Mouse (Mus musculus) midbrain, embryonic 16.5 days (tissue): Measurements from ENCODE around the gene Rapgef5. TPM values are rescaled to one million over a fixed set of nuclear protein-coding genes. Genes with fewer than 3 reads are reported as not detected.
A peak's percentile ranks its signal among the peaks of the same experiment; 100 is the strongest.
"Not testable (repeated sequence)": the region's sequence is repeated elsewhere in the genome, so short reads cannot be mapped to it uniquely, and the experiment has no call there.

ENCODE experiments used
- ATAC-seq: fragments of 200-750 bp; cut with Nextera tagmentation; 2 replicates; pipeline ENCODE4 v1.8.0; 2017; ENCODE audit warnings: moderate TSS enrichment
- H3K27ac ChIP-seq: fragments of 300-500 bp; sonication (generic); 2 replicates; pipeline ENCODE4 v1.5.1; 2014; ENCODE audit warnings: mild to moderate bottlenecking, low read length, mixed read lengths
- H3K27me3 ChIP-seq: fragments of 300-500 bp; sonication (generic); 2 replicates; pipeline ENCODE4 v1.6.1; 2014; ENCODE audit warnings: low read depth, low read length, mixed read lengths; ENCODE audit not compliant: control insufficient read depth, insufficient read depth
- H3K36me3 ChIP-seq: fragments of 300-500 bp; sonication (generic); 2 replicates; pipeline ENCODE4 v1.6.1; 2014; ENCODE audit warnings: mild to moderate bottlenecking, low read length, moderate library complexity, mixed read lengths; ENCODE audit not compliant: control insufficient read depth, insufficient read depth
- H3K4me1 ChIP-seq: fragments of 300-500 bp; sonication (generic); 2 replicates; pipeline ENCODE4 v1.6.1; 2014; ENCODE audit warnings: mild to moderate bottlenecking, low read length, mixed read lengths; ENCODE audit not compliant: control insufficient read depth, insufficient read depth
- H3K4me2 ChIP-seq: fragments of 300-500 bp; sonication (generic); 2 replicates; pipeline ENCODE4 v1.6.1; 2014; ENCODE audit warnings: mild to moderate bottlenecking, low read length, mixed read lengths
- H3K4me3 ChIP-seq: fragments of 300-500 bp; sonication (generic); 2 replicates; pipeline ENCODE4 v1.5.1; 2014; ENCODE audit warnings: low read depth, mild to moderate bottlenecking, low read length, moderate library complexity, mixed read lengths
- H3K9ac ChIP-seq: fragments of 300-500 bp; sonication (generic); 2 replicates; pipeline ENCODE4 v1.6.1; 2014; ENCODE audit warnings: low read depth, low read length, mixed read lengths
- H3K9me3 ChIP-seq: fragments of 300-500 bp; sonication (generic); replicated peaks from 2 replicates; pipeline ENCODE4 v1.6.1; 2014; ENCODE audit warnings: mild to moderate bottlenecking, low read length, mixed read lengths; ENCODE audit not compliant: control insufficient read depth, poor library complexity, severe bottlenecking
- WGBS: fragments of 180-500 bp; shearing (Covaris S2); extraction: QIAGEN DNeasy Blood & Tissue Kit; methylation state at CpG from one replicate; pipeline ENCODE4 v1.1.7; 2014; 5-methylcytosine and 5-hydroxymethylcytosine counted together
- polyA plus RNA-seq: library from polyadenylated mRNA; unstranded; fragments of >200 nt; fragmentation: Nextera tagmentation; extraction: Ambion mirVana; gene quantifications from 2 replicates; pipeline ENCODE4 v1.2.1, GENCODE M21; 2015

Rapgef5 gene
- polyA plus RNA-seq, 1 experiment from 2014 or later = 37.2 TPM

GRCm38 (mm10) chr12:117781360-117781759 lies 265.1 kb downstream of the Rapgef5 start:
- Histone ChIP-seq H3K4me2 (no peak overlapping the region), H3K27me3 (no peaks in the 10 kb centered on the region), H3K4me3 (no peak overlapping the region), H3K4me1 (no peaks in the 10 kb centered on the region), H3K27ac (no peak overlapping the region), H3K9me3 (no peaks in the 10 kb centered on the region), H3K36me3 (no peaks in the 10 kb centered on the region), H3K9ac (no peak overlapping the region)
- WGBS = 45% methylated on average over 2 of the region's 2 CpGs
- no peak for ATAC-seq

GRCm38 (mm10) chr12:117783426-117783825 lies 267.1 kb downstream of the Rapgef5 start:
- no peaks in the 10 kb centered on the region; the same call in 1 of the 2 replicates for H3K4me1 ChIP-seq
- H3K9me3 ChIP-seq = no peaks in the 10 kb centered on the region
- H3K27ac ChIP-seq = no peak overlapping the region
- no peak overlapping the region for H3K4me2 ChIP-seq
- ATAC-seq = no peak
- peaks cover 2% of the 10 kb centered on the region; the same call in 1 of the 2 replicates for H3K27me3 ChIP-seq
- H3K9ac ChIP-seq = no peak overlapping the region
- H3K36me3 ChIP-seq = no peaks in the 10 kb centered on the region
- 7% methylated on average over 1 of the region's 1 CpGs for WGBS
- H3K4me3 ChIP-seq = no peak overlapping the region

GRCm38 (mm10) chr12:117786621-117787020 lies 270.3 kb downstream of the Rapgef5 start:
- Histone ChIP-seq H3K36me3 (no peaks in the 10 kb centered on the region), H3K4me3 (no peak overlapping the region), H3K27me3 (peaks cover 2% of the 10 kb centered on the region; the same call in 1 of the 2 replicates), H3K9me3 (no peaks in the 10 kb centered on the region), H3K4me2 (no peak overlapping the region), H3K4me1 (peaks cover 2% of the 10 kb centered on the region; the same call in 1 of the 2 replicates), H3K9ac (no peak overlapping the region), H3K27ac (no peak overlapping the region)
- ATAC-seq = no peak
- 20% methylated on average over 6 of the region's 6 CpGs for WGBS

DNA sequence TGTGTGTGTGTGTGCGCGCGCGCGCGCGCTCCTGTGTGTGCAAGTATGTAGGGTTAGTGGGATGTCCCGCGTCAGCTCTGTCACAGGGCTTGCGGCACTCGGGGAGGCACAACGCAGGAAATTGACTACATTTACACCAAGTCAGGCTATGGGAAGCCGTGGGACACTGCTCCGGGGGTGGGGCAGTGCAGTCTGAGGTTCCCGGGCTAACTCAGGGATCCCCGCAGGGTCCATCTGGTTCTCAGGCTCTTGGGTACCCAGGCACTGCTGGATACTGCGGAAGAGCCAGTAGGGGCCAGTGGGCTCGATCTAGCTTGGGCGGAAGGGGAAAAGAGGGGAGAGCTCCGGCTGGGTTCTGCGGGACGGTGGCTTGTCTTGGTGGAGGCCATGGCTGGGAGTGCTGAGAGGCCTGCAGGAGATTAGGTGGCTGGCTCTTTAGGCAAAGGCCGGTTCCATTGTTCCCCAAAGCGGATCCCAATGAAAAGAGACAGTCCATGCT lies 272.3 kb downstream of the Rapgef5 start:
- Histone ChIP-seq H3K9me3 (no peaks in the 10 kb centered on the region), H3K4me2 (peak overlapping the region; percentile 52), H3K36me3 (no peaks in the 10 kb centered on the region), H3K4me3 (peak overlapping the region; percentile 6), H3K27ac (no peak overlapping the region), H3K27me3 (peaks cover 2% of the 10 kb centered on the region; the same call in 1 of the 2 replicates), H3K4me1 (peaks cover 2% of the 10 kb centered on the region; the same call in 1 of the 2 replicates), H3K9ac (no peak overlapping the region; the same call in 1 of the 2 replicates)
- ATAC-seq = peak; percentile 60; the same call in 1 of the 2 replicates
- 14% methylated on average over 24 of the region's 24 CpGs for WGBS

GRCm38 (mm10) chr12:117789017-117789416 lies 272.7 kb downstream of the Rapgef5 start:
- Histone ChIP-seq H3K9me3 (no peaks in the 10 kb centered on the region), H3K4me2 (peak overlapping the region; percentile 52; the same call in 1 of the 2 replicates), H3K9ac (no peak overlapping the region), H3K4me3 (no peak overlapping the region), H3K27me3 (peaks cover 2% of the 10 kb centered on the region; the same call in 1 of the 2 replicates), H3K27ac (no peak overlapping the region), H3K36me3 (no peaks in the 10 kb centered on the region), H3K4me1 (peaks cover 2% of the 10 kb centered on the region; the same call in 1 of the 2 replicates)
- ATAC-seq = peak; percentile 32; the same call in 1 of the 2 replicates
- WGBS = 12% methylated on average over 7 of the region's 7 CpGs

GRCm38 (mm10) chr12:117795303-117795702 lies 279.0 kb downstream of the Rapgef5 start:
- Histone ChIP-seq H3K36me3 (no peaks in the 10 kb centered on the region), H3K4me2 (no peak overlapping the region), H3K9me3 (no peaks in the 10 kb centered on the region), H3K4me3 (no peak overlapping the region), H3K9ac (no peak overlapping the region), H3K4me1 (no peaks in the 10 kb centered on the region), H3K27me3 (no peaks in the 10 kb centered on the region), H3K27ac (no peak overlapping the region)
- WGBS = 65% methylated on average over 4 of the region's 4 CpGs
- ATAC-seq = peak; percentile 66

- not testable (repeated sequence) for H3K27ac ChIP-seq, H3K4me2 ChIP-seq, H3K9ac ChIP-seq, ATAC-seq, H3K9me3 ChIP-seq, H3K27me3 ChIP-seq, H3K36me3 ChIP-seq, H3K4me3 ChIP-seq
- H3K4me1 ChIP-seq = peaks cover 22% of the 10 kb centered on the region
- no CpG with 5 or more reads among the region's 6 CpGs for WGBS
Observed at GRCm38 (mm10) chr12:117803989-117804388, 287.7 kb downstream of the Rapgef5 start, which contains the start of gene Cdca7l. Gene Cdca7l, plus strand, starts transcription at chr12:117804289.

- Histone ChIP-seq H3K36me3 (no peaks in the 10 kb centered on the region), H3K4me3 (peak overlapping the region; percentile 6), H3K27me3 (no peaks in the 10 kb centered on the region), H3K27ac (no peak overlapping the region), H3K4me1 (peaks cover 27% of the 10 kb centered on the region), H3K4me2 (peak overlapping the region; percentile 36), H3K9me3 (no peaks in the 10 kb centered on the region), H3K9ac (no peak overlapping the region)
- ATAC-seq = no peak
- 80% methylated on average over 4 of the region's 4 CpGs for WGBS
Observed at GRCm38 (mm10) chr12:117805576-117805975, 289.3 kb downstream of the Rapgef5 start.

DNA sequence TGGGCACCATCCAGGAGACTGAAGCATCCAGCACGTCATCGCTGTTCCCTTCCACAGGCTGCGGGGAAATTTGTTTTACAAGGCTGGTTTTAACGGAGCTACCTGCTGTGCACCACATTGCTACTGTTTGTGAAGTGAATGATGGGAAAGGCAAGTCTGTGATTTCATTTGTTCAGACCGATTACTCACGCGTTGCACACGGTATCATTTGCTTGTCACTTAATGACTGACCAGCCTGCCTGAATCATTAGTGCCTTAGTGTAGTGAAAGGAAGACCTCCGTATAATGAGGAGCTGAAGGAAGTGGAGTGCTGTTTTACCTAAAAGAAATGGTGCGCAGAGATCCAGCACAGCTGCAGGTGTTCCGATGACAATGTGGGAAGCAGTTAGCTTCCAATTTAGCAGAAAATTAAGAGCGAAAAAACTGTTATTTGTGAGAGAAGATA lies 289.8 kb downstream of the Rapgef5 start:
- H3K27me3 ChIP-seq = no peaks in the 10 kb centered on the region
- no peak overlapping the region for H3K27ac ChIP-seq
- peak; percentile 25 for ATAC-seq
- peak overlapping the region; percentile 6 for H3K4me3 ChIP-seq
- WGBS = 24% methylated on average over 12 of the region's 12 CpGs
- H3K4me1 ChIP-seq = peaks cover 27% of the 10 kb centered on the region
- no peaks in the 10 kb centered on the region for H3K36me3 ChIP-seq
- peak overlapping the region; percentile 36 for H3K4me2 ChIP-seq
- no peak overlapping the region for H3K9ac ChIP-seq
- H3K9me3 ChIP-seq = no peaks in the 10 kb centered on the region
